Mouse (Mus musculus): ENCODE results near the gene Zmym3. TPM values are rescaled to one million over a fixed set of nuclear protein-coding genes. Genes with fewer than 3 reads are reported as not detected.
A peak's percentile ranks its signal among the peaks of the same experiment; 100 is the strongest.

Zmym3 gene
- polyA plus RNA-seq, 2 experiments: 30.4 to 118 TPM

DNA sequence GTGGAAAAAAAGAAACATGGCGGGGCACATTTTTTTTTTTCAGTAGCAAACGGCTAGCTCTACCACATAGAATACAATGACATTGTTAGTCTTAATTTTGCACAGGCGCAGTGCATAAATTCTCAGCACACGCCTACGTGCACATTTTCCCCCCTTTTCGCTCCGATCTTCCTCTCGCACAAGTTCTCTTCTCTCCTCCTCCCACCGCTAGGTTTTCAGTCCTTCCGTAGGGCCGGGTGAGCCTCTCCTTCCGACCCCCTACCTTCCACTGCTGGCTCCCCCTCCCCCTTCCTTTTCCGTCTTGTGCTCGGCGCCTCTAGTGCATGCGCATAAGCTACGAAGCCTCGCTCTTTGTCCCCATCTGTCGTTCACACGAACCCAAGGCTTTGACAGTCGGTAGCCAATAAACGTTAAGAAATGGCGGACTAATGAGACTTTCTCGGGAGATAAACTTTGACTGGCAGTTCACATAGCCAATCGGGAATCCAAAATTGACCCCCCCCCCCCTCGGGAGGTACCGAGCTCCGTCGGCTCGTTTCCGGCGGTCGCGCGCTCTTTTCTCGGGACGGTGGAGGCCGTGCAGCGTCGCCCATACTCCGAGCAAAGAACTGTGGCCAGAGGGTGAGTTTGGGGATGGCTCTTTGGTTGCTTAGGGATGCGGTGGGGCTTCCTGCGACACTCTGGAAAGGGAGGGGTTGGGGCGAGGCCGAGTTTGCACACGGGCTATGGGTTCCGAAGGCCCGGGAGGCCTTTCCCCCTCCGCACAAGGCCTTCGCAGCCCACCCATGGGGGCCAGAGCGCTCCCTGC is 8.7 kb upstream of the Zmym3 start, which contains the start of gene Nono:
TSS of gene Nono (plus strand) at position 177 of the 808 bp plus-strand sequence.
- peak; percentile 95 for ATAC-seq (ENCODE audit: low FRiP score, low read depth)

DNA sequence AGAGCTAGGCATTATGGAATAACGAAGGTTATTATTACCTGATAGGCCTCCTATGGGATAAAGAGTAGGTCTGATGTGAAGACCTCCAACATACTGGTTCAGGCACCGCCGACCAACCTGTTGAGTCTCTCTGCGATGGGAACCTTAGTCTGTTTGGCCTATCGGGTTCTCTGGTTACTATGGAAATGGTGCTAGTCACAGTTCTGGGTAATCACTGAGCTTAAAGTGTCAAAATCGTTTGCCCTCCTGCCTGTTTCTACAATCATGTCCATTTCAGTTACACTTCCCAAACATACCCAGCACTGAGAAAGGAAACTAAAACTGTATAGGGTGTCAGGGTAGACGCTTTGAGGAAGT is 8.1 kb upstream of the Zmym3 start:
- no peak for ATAC-seq (ENCODE audit: low FRiP score, low read depth)
- Histone ChIP-seq H3K4me2 (replicated peaks; ENCODE audit: low read depth, low read length, severe bottlenecking) (peak overlapping the region; percentile 42), H3K27me3 (ENCODE audit: control insufficient read depth, insufficient read depth, low read length) (no peaks in the 10 kb centered on the region), H3K4me1 (ENCODE audit: control insufficient read depth, insufficient read depth, low read length) (no peaks in the 10 kb centered on the region), H3K9ac (ENCODE audit: low read depth, low read length, severe bottlenecking) (peak overlapping the region; percentile 21; the same call in 1 of the 2 replicates), H3K36me3 (ENCODE audit: control insufficient read depth, insufficient read depth, low read length) (peaks cover 19% of the 10 kb centered on the region), H3K9me3 (ENCODE audit: control insufficient read depth, low read length) (no peaks in the 10 kb centered on the region), H3K27ac (replicated peaks; ENCODE audit: low read depth, low read length) (peak overlapping the region; percentile 85), H3K4me3 (replicated peaks; ENCODE audit: low read length) (peak overlapping the region; percentile 59)
- TF ChIP-seq POLR2A (IDR thresholded peaks at IDR 0.05; ENCODE audit: borderline replicate concordance, extremely low read depth, insufficient read depth, insufficient read length): no peak
- 32% methylated on average over 7 of the region's 7 CpGs for WGBS
- DNase-seq (ENCODE audit: low spot score): peak; percentile 5

More for the DNA sequence above, 8.7 kb upstream of the Zmym3 start, which contains the start of gene Nono:
- H3K4me3 ChIP-seq (replicated peaks; ENCODE audit: low read length): peak within 1 kb of the TSS; percentile 59
- H3K4me2 ChIP-seq (replicated peaks; ENCODE audit: low read depth, low read length, severe bottlenecking): peak within 1 kb of the TSS; percentile 49
- peak within 1 kb of the TSS; percentile 96 for H3K27ac ChIP-seq (replicated peaks; ENCODE audit: low read depth, low read length)
- no peaks in the 10 kb centered on the region for H3K4me1 ChIP-seq (ENCODE audit: control insufficient read depth, insufficient read depth, low read length)
- peak; percentile 20; the same call in 1 of the 2 replicates for TF ChIP-seq POLR2A (IDR thresholded peaks at IDR 0.05; ENCODE audit: borderline replicate concordance, extremely low read depth, insufficient read depth, insufficient read length)
- peak; percentile 94 for DNase-seq (ENCODE audit: low spot score)
- whole genome bisulfite sequencing: 23% methylated on average over 47 of the region's 51 CpGs
- peaks cover 19% of the 10 kb centered on the region for H3K36me3 ChIP-seq (ENCODE audit: control insufficient read depth, insufficient read depth, low read length)
- H3K27me3 ChIP-seq (ENCODE audit: control insufficient read depth, insufficient read depth, low read length): no peaks in the 10 kb centered on the region
- peak within 1 kb of the TSS; percentile 87 for H3K9ac ChIP-seq (ENCODE audit: low read depth, low read length, severe bottlenecking)
- no peaks in the 10 kb centered on the region for H3K9me3 ChIP-seq (ENCODE audit: control insufficient read depth, low read length)

DNA sequence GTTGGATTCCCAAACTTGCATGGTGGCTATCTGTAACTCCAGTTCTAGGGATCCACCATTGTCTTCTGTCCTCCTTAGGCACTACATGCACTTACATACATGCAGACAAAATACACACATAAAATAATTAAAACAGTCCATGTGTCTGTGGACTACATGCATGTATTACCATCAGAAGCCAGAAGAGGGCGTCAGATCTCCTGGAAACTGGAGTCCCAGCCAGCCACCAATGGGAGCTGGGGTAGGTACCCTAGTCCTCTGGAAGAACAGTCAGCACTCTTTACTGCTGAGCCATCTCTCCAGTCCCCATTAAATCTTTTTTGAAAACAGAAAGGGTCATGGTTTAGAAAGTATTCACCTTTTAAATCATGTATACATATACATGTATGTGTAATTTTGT is 7.1 kb upstream of the Zmym3 start:
- ATAC-seq (ENCODE audit: low FRiP score, low read depth) (no peak), DNase-seq (ENCODE audit: low spot score) (no peak)
- no peak for TF ChIP-seq POLR2A (IDR thresholded peaks at IDR 0.05; ENCODE audit: borderline replicate concordance, extremely low read depth, insufficient read depth, insufficient read length)
- Histone ChIP-seq H3K36me3 (ENCODE audit: control insufficient read depth, insufficient read depth, low read length) (peaks cover 18% of the 10 kb centered on the region), H3K27me3 (ENCODE audit: control insufficient read depth, insufficient read depth, low read length) (no peaks in the 10 kb centered on the region), H3K9me3 (ENCODE audit: control insufficient read depth, low read length) (no peaks in the 10 kb centered on the region), H3K27ac (replicated peaks; ENCODE audit: low read depth, low read length) (no peak overlapping the region), H3K4me2 (replicated peaks; ENCODE audit: low read depth, low read length, severe bottlenecking) (no peak overlapping the region), H3K9ac (ENCODE audit: low read depth, low read length, severe bottlenecking) (no peak overlapping the region), H3K4me1 (ENCODE audit: control insufficient read depth, insufficient read depth, low read length) (no peaks in the 10 kb centered on the region), H3K4me3 (replicated peaks; ENCODE audit: low read length) (no peak overlapping the region)
- WGBS: 10% methylated on average over 1 of the region's 1 CpGs

DNA sequence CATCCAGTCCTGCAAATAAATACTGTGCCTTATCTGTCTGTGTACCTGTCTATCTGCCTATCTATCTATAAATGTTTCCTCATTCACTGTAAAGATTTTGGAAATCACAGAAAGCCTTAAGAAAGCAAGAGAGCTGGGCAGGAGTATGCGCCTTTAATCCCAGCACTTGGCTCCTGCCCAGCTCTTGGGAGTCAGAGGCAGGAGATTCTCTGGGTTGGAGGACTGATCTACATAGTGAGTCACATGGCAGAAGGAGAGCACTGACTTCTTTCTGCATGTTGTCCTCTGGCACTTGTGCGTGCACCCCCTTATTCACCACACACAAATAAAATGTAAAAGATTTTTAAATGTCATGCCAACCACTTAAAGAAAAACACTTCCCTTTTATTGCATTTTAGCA is 2.8 kb upstream of the Zmym3 start:
- H3K4me3 ChIP-seq (replicated peaks; ENCODE audit: low read length): no peak overlapping the region
- no peaks in the 10 kb centered on the region for H3K9me3 ChIP-seq (ENCODE audit: control insufficient read depth, low read length)
- no peak for TF ChIP-seq POLR2A (IDR thresholded peaks at IDR 0.05; ENCODE audit: borderline replicate concordance, extremely low read depth, insufficient read depth, insufficient read length)
- H3K27me3 ChIP-seq (ENCODE audit: control insufficient read depth, insufficient read depth, low read length): no peaks in the 10 kb centered on the region
- no peaks in the 10 kb centered on the region for H3K36me3 ChIP-seq (ENCODE audit: control insufficient read depth, insufficient read depth, low read length)
- no peaks in the 10 kb centered on the region for H3K4me1 ChIP-seq (ENCODE audit: control insufficient read depth, insufficient read depth, low read length)
- ATAC-seq (ENCODE audit: low FRiP score, low read depth) (no peak), DNase-seq (ENCODE audit: low spot score) (no peak)
- 82% methylated on average over 2 of the region's 2 CpGs for WGBS
- H3K4me2 ChIP-seq (replicated peaks; ENCODE audit: low read depth, low read length, severe bottlenecking): no peak overlapping the region
- no peak overlapping the region for H3K27ac ChIP-seq (replicated peaks; ENCODE audit: low read depth, low read length)
- no peak overlapping the region for H3K9ac ChIP-seq (ENCODE audit: low read depth, low read length, severe bottlenecking)

DNA sequence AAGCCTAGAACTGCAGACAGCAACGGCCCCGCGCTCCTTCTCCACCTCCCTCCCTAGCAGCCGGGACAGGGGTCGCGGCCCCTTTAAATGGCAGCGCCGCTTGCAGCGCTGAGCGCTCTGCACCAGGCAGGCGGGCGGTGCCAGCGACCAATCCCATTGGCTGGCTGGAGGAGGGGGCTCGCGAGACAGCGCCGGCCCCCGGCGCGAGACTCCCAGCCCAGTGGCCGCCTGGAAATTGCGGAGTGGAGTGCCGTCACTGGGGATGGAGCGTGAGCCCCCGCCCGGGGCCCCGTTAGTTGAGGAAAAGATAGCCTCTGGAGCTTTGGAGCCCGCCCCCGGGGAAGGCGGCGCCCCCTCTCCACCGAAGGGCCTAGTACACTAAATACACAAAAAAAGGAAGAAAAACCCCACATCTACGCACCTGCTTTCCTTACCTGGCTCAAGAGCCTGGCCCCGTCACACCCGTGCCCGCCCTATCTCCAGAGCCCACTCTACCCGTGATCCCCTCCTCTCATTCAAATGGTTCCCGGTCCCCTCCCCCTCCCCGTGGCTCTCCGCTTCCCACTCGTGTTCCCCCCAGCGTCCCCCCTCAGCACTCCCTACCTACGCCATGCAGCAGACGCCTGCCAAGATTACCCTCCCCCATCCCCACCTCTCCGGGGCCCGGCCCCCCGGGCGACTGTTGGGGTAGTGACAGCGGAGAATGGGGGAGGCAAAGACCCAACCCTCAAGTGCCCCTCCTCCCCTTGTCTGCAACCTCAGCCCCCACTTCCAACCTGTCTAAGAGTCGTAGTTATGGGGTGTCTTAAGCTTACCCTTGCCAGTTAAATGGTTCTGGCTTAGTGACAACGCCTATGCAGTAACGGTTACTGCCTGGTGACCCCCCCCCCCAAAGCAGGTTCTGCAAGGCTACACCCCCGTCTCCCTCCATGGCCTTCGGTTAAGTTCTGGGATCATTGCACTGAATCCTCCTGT is 637 bp downstream of the Zmym3 start:
- Histone ChIP-seq H3K4me1 (ENCODE audit: control insufficient read depth, insufficient read depth, low read length) (no peaks in the 10 kb centered on the region), H3K9ac (ENCODE audit: low read depth, low read length, severe bottlenecking) (peak overlapping the region; percentile 70), H3K36me3 (ENCODE audit: control insufficient read depth, insufficient read depth, low read length) (peaks cover 6% of the 10 kb centered on the region), H3K4me2 (replicated peaks; ENCODE audit: low read depth, low read length, severe bottlenecking) (peak overlapping the region; percentile 60), H3K27me3 (ENCODE audit: control insufficient read depth, insufficient read depth, low read length) (no peaks in the 10 kb centered on the region), H3K9me3 (ENCODE audit: control insufficient read depth, low read length) (no peaks in the 10 kb centered on the region), H3K27ac (replicated peaks; ENCODE audit: low read depth, low read length) (peak overlapping the region; percentile 70), H3K4me3 (replicated peaks; ENCODE audit: low read length) (peak overlapping the region; percentile 57)
- DNase-seq (ENCODE audit: low spot score) (peak; percentile 91), ATAC-seq (ENCODE audit: low FRiP score, low read depth) (peak; percentile 96)
- 21% methylated on average over 43 of the region's 54 CpGs for WGBS
- no peak for TF ChIP-seq POLR2A (IDR thresholded peaks at IDR 0.05; ENCODE audit: borderline replicate concordance, extremely low read depth, insufficient read depth, insufficient read length)
